Mouse (Mus musculus) heart, embryonic 13.5 days (tissue): ENCODE data around the gene Ptgr2. TPM values are rescaled to one million over a fixed set of nuclear protein-coding genes. Genes with fewer than 3 reads are reported as not detected.

ENCODE experiments used
- ATAC-seq: fragments of 200-750 bp; cut with Nextera tagmentation; 2 replicates; pipeline ENCODE4 v1.8.0; 2017; ENCODE audit warnings: moderate TSS enrichment; ENCODE audit not compliant: insufficient number of reproducible peaks, low FRiP score, low TSS enrichment; ENCODE audit errors: extremely low read depth
- H3K27ac ChIP-seq: fragments of 300-500 bp; sonication (generic); replicated peaks from 2 replicates; pipeline ENCODE4 v1.5.1; 2015; ENCODE audit warnings: moderate library complexity, mild to moderate bottlenecking, inconsistent platforms
- H3K27me3 ChIP-seq: fragments of 300-500 bp; sonication (generic); replicated peaks from 2 replicates; pipeline ENCODE4 v1.6.1; 2015; ENCODE audit warnings: mild to moderate bottlenecking, inconsistent platforms
- H3K36me3 ChIP-seq: fragments of 300-500 bp; sonication (generic); 2 replicates; pipeline ENCODE4 v1.6.1; 2015; ENCODE audit warnings: mild to moderate bottlenecking, inconsistent platforms
- H3K4me1 ChIP-seq: fragments of 300-500 bp; sonication (generic); 2 replicates; pipeline ENCODE4 v1.6.1; 2015; ENCODE audit warnings: inconsistent platforms
- H3K4me2 ChIP-seq: fragments of 300-500 bp; sonication (generic); 2 replicates; pipeline ENCODE4 v1.6.1; 2015; ENCODE audit warnings: inconsistent platforms, mild to moderate bottlenecking, moderate library complexity
- H3K4me3 ChIP-seq: fragments of 300-500 bp; sonication (generic); 2 replicates; pipeline ENCODE4 v1.5.1; 2015; ENCODE audit warnings: moderate library complexity, mild to moderate bottlenecking, inconsistent platforms
- H3K9ac ChIP-seq: fragments of 300-500 bp; sonication (generic); 2 replicates; pipeline ENCODE4 v1.6.1; 2015; ENCODE audit warnings: inconsistent platforms, mild to moderate bottlenecking, moderate library complexity
- H3K9me3 ChIP-seq: fragments of 300-500 bp; sonication (generic); 2 replicates; pipeline ENCODE4 v1.6.1; 2016; ENCODE audit warnings: inconsistent platforms
- WGBS: fragments of 180-500 bp; shearing (Covaris S2); methylation state at CpG from one replicate; pipeline ENCODE4 v1.1.7; 2015; ENCODE audit warnings: mixed read lengths; 5-methylcytosine and 5-hydroxymethylcytosine counted together
- polyA plus RNA-seq: library from polyadenylated mRNA; unstranded; fragments of >200 nt; fragmentation: Nextera tagmentation; extraction: Ambion mirVana; gene quantifications from 2 replicates; pipeline ENCODE4 v1.2.1, GENCODE M21; 2015

Gene Ptgr2
- polyA plus RNA-seq, 1 experiment from 2014 or later = 58.0 TPM

GRCm38 (mm10) chr12:84364291-84364690 lies 79.3 kb downstream of the Ptgr2 start:
- Histone ChIP-seq H3K27me3 (no peaks in the 10 kb centered on the region), H3K4me1 (peaks cover 47% of the 10 kb centered on the region), H3K4me2 (peak overlapping the region; percentile 89; the same call in 1 of the 2 replicates), H3K9ac (peak overlapping the region; percentile 40; the same call in 1 of the 2 replicates), H3K9me3 (no peaks in the 10 kb centered on the region), H3K27ac (0 out of 2 replicates have a peak overlapping the region, but pooled peaks have one; percentile 24), H3K4me3 (no peak overlapping the region), H3K36me3 (peaks cover 26% of the 10 kb centered on the region)
- ATAC-seq = no peak
- 71% methylated on average over 9 of the region's 9 CpGs for WGBS

GRCm38 (mm10) chr12:84365137-84365536 lies 80.1 kb downstream of the Ptgr2 start:
- ATAC-seq = no peak
- peaks cover 38% of the 10 kb centered on the region for H3K4me1 ChIP-seq
- WGBS = 92% methylated on average over 6 of the region's 6 CpGs

More at GRCm38 (mm10) chr12:84365137-84365536, 80.1 kb downstream of the Ptgr2 start:
- Histone ChIP-seq H3K4me3 (no peak overlapping the region), H3K36me3 (peaks cover 34% of the 10 kb centered on the region), H3K27me3 (no peaks in the 10 kb centered on the region), H3K9me3 (no peaks in the 10 kb centered on the region), H3K9ac (no peak overlapping the region), H3K4me2 (no peak overlapping the region), H3K27ac (no peak overlapping the region)

Other genes starting within 250 kb of the Ptgr2 start
- gene Acot4, start 246.9 kb upstream of the Ptgr2 start, polyA plus RNA-seq = 0.19 and 0.66 TPM in 2 replicates
- not detected in 2 replicates for gene Gm49366, start 246.3 kb upstream of the Ptgr2 start, polyA plus RNA-seq
- 0.20 and 0.52 TPM in 2 replicates for gene Acot3, start 233.1 kb upstream of the Ptgr2 start, polyA plus RNA-seq
- gene Acot5, start 215.9 kb upstream of the Ptgr2 start, polyA plus RNA-seq = 0.14 TPM in 1 of 2 replicates, not detected in the other
- 0.71 and 0.74 TPM in 2 replicates for gene Acot6, start 184.6 kb upstream of the Ptgr2 start, polyA plus RNA-seq
- 2.2 and 2.6 TPM in 2 replicates for gene Dnal1, start 170.9 kb upstream of the Ptgr2 start, polyA plus RNA-seq
- gene Pnma1, start 136.7 kb upstream of the Ptgr2 start, polyA plus RNA-seq = 0.48 and 0.65 TPM in 2 replicates
- gene Elmsan1, start 66.4 kb upstream of the Ptgr2 start, polyA plus RNA-seq = 6.8 and 7.3 TPM in 2 replicates
- 52.0 and 58.0 TPM in 2 replicates for gene Zfp410, start 31.6 kb downstream of the Ptgr2 start, polyA plus RNA-seq
- gene Coq6, start 76.4 kb downstream of the Ptgr2 start, polyA plus RNA-seq = 65.9 and 73.0 TPM in 2 replicates
- gene Fam161b, start 76.6 kb downstream of the Ptgr2 start, polyA plus RNA-seq = 4.6 and 4.9 TPM in 2 replicates
- 23.1 and 26.9 TPM in 2 replicates for gene Entpd5, start 123.8 kb downstream of the Ptgr2 start, polyA plus RNA-seq
- gene Bbof1, start 123.8 kb downstream of the Ptgr2 start, polyA plus RNA-seq = 0.62 and 1.6 TPM in 2 replicates
- 19.5 and 21.5 TPM in 2 replicates for gene Rnf113a2, start 132.0 kb downstream of the Ptgr2 start, polyA plus RNA-seq
- 36.1 and 38.5 TPM in 2 replicates for gene Aldh6a1, start 165.8 kb downstream of the Ptgr2 start, polyA plus RNA-seq
- gene Lin52, start 166.2 kb downstream of the Ptgr2 start, polyA plus RNA-seq = 12.9 and 13.5 TPM in 2 replicates